Mouse (Mus musculus) CH12.LX (cell line): Measurements from ENCODE around the gene Hist1h3c. TPM values are rescaled to one million over a fixed set of nuclear protein-coding genes. Genes with fewer than 3 reads are reported as not detected.

Source experiments
- DNase-seq: peaks from one replicate; pipeline ENCODE4 v3.0.0-alpha.2; 2013; ENCODE audit errors: extremely low read depth
- H3K27ac ChIP-seq: 2 replicates; pipeline ENCODE4 v1.5.1; 2012; ENCODE audit warnings: low read depth, mild to moderate bottlenecking, control low read depth, moderate library complexity; ENCODE audit not compliant: insufficient read depth
- H3K27me3 ChIP-seq: replicated peaks from 2 replicates; pipeline ENCODE3; 2012; ENCODE audit warnings: inconsistent platforms
- H3K36me3 ChIP-seq, 2 experiments: replicated peaks in 1 of 2; 2 replicates each; pipeline versions ENCODE3 to v1.6.1; 2012; ENCODE audit warnings: inconsistent platforms in 1 of 2, low read length in 1 of 2, mild to moderate bottlenecking in 1 of 2, mixed read lengths in 1 of 2, moderate library complexity in 1 of 2; ENCODE audit not compliant: control insufficient read depth in 1 of 2, insufficient read depth in 1 of 2
- H3K4me1 ChIP-seq, 2 experiments: 2 replicates each; pipeline ENCODE4 v1.6.1; 2012; ENCODE audit warnings: inconsistent platforms in 1 of 2, moderate library complexity in 1 of 2; ENCODE audit not compliant: insufficient read depth in 2 of 2, control insufficient read depth in 1 of 2
- H3K4me2 ChIP-seq: 2 replicates; pipeline ENCODE4 v1.6.1; 2012; ENCODE audit warnings: low read depth, mild to moderate bottlenecking, control low read depth; ENCODE audit not compliant: poor library complexity, insufficient read depth, severe bottlenecking
- H3K4me3 ChIP-seq, 3 experiments: fragments of 150-350 bp in 1 of 3; sonication (generic) in 1 of 3; replicated peaks in 1 of 3; 2 replicates each; pipeline versions ENCODE3 to v1.5.1; 2011 to 2012; ENCODE audit warnings: low read depth in 2 of 3, low read length in 2 of 3, mild to moderate bottlenecking in 2 of 3, moderate library complexity in 2 of 3, control low read depth in 1 of 3, improper control_type of control experiment in 1 of 3, inconsistent platforms in 1 of 3, mixed read lengths in 1 of 3; ENCODE audit not compliant: poor library complexity in 1 of 3
- H3K79me2 ChIP-seq: replicated peaks from 2 replicates; pipeline ENCODE4 v1.6.1; 2012; ENCODE audit warnings: mild to moderate bottlenecking, moderate library complexity; ENCODE audit not compliant: control insufficient read depth, poor library complexity, insufficient read depth, severe bottlenecking; ENCODE audit errors: extremely low read depth
- H3K9ac ChIP-seq: 2 replicates; pipeline ENCODE4 v1.6.1; 2012; ENCODE audit warnings: low read depth, mild to moderate bottlenecking, control low read depth, moderate library complexity; ENCODE audit not compliant: insufficient read depth
- H3K9me3 ChIP-seq: replicated peaks from 2 replicates; pipeline ENCODE3; 2012; ENCODE audit warnings: low read length, inconsistent platforms, mixed read lengths
- CHD2 ChIP-seq: IDR thresholded peaks from 2 replicates; pipeline ENCODE4 v1.6.1; 2011; ENCODE audit warnings: low read length, improper control_type of control experiment
- E2F4 ChIP-seq: IDR thresholded peaks from 2 replicates; pipeline ENCODE4 v1.6.1; 2011; ENCODE audit warnings: low read depth, low read length, improper control_type of control experiment; ENCODE audit not compliant: insufficient replicate concordance
- ELF1 ChIP-seq: IDR thresholded peaks from 2 replicates; pipeline ENCODE4 v1.6.1; 2014; ENCODE audit warnings: low read depth, mild to moderate bottlenecking, inconsistent platforms, low read length, improper control_type of control experiment
- HCFC1 ChIP-seq: IDR thresholded peaks from 2 replicates; pipeline ENCODE4 v1.6.1; 2012; ENCODE audit warnings: low read depth, mild to moderate bottlenecking, inconsistent platforms, low read length, improper control_type of control experiment
- JUN ChIP-seq: IDR thresholded peaks from 2 replicates; pipeline ENCODE4 v1.6.1; 2011; ENCODE audit warnings: low read depth, mild to moderate bottlenecking, low read length, improper control_type of control experiment, moderate library complexity; ENCODE audit not compliant: insufficient read depth
- KAT2A ChIP-seq: IDR thresholded peaks from 2 replicates; pipeline ENCODE4 v1.6.1; 2012; ENCODE audit warnings: low read length, improper control_type of control experiment, inconsistent platforms; ENCODE audit not compliant: insufficient replicate concordance
- MAX ChIP-seq: IDR thresholded peaks from 2 replicates; pipeline ENCODE4 v1.6.1; 2011; ENCODE audit warnings: low read length, improper control_type of control experiment
- MAZ ChIP-seq: IDR thresholded peaks from 2 replicates; pipeline ENCODE4 v1.6.1; 2012; ENCODE audit warnings: low read depth, mild to moderate bottlenecking, inconsistent platforms, low read length, improper control_type of control experiment, moderate library complexity
- MEF2A ChIP-seq: IDR thresholded peaks from 2 replicates; pipeline ENCODE4 v1.6.1; 2014; ENCODE audit warnings: low read depth, mild to moderate bottlenecking, inconsistent platforms, low read length, improper control_type of control experiment, borderline replicate concordance
- NELFE ChIP-seq: IDR thresholded peaks from 2 replicates; pipeline ENCODE4 v1.6.1; 2011; ENCODE audit warnings: low read depth, low read length, improper control_type of control experiment
- POLR2A ChIP-seq: IDR thresholded peaks from 2 replicates; pipeline ENCODE4 v1.6.1; 2011; ENCODE audit warnings: low read depth, mild to moderate bottlenecking, improper control_type of control experiment, low read length
- POLR2AphosphoS2 ChIP-seq: IDR thresholded peaks from 2 replicates; pipeline ENCODE4 v1.6.1; 2011; ENCODE audit warnings: low read depth, low read length, improper control_type of control experiment
- RCOR1 ChIP-seq: conservative IDR thresholded peaks from 2 replicates; pipeline ENCODE4 v1.6.1; 2012; ENCODE audit warnings: low read depth, mild to moderate bottlenecking, inconsistent platforms, low read length, improper control_type of control experiment
- SIN3A ChIP-seq: IDR thresholded peaks from 2 replicates; pipeline ENCODE4 v1.6.1; 2012; ENCODE audit warnings: low read length, improper control_type of control experiment, inconsistent platforms
- TCF12 ChIP-seq: IDR thresholded peaks from 2 replicates; pipeline ENCODE4 v1.6.1; 2014; ENCODE audit warnings: low read depth, mild to moderate bottlenecking, inconsistent platforms, low read length, improper control_type of control experiment
- UBTF ChIP-seq: IDR thresholded peaks from 2 replicates; pipeline ENCODE4 v1.6.1; 2012; ENCODE audit warnings: low read depth, mild to moderate bottlenecking, inconsistent platforms, low read length, improper control_type of control experiment, moderate library complexity
- USF1 ChIP-seq: IDR thresholded peaks from 2 replicates; pipeline ENCODE4 v1.6.1; 2014; ENCODE audit warnings: low read depth, mild to moderate bottlenecking, inconsistent platforms, low read length, improper control_type of control experiment
- ZKSCAN1 ChIP-seq: IDR thresholded peaks from 2 replicates; pipeline ENCODE4 v1.6.1; 2012; ENCODE audit warnings: low read depth, inconsistent platforms, low read length, improper control_type of control experiment, borderline replicate concordance
- ZMIZ1 ChIP-seq: IDR thresholded peaks from 2 replicates; pipeline ENCODE4 v1.6.1; 2012; ENCODE audit warnings: low read depth, mild to moderate bottlenecking, inconsistent platforms, low read length, improper control_type of control experiment
- dilution Hi-C: fragments of 300-500 bp; cut with MboI; formaldehyde crosslinking; loops from 2 replicates; pipeline ENCODE4 v1.14.3; 2020; ENCODE audit warnings: low sequenced_read_pairs; ENCODE audit not compliant: extremely low pct_unique_long_range_greater_than_20kb, extremely low pct_ligation_motif_present
- in situ Hi-C: fragments of 300-500 bp; cut with MboI; formaldehyde crosslinking; loops from 3 replicates; pipeline ENCODE4 v1.14.3; 2019; ENCODE audit warnings: low sequenced_read_pairs, low pct_ligation_motif_present, low pct_unique_long_range_greater_than_20kb, mixed read lengths
- polyA plus RNA-seq: library from polyadenylated mRNA; unstranded; fragments of >175 nt; gene quantifications from 2 replicates; pipeline ENCODE4 v1.2.1, GENCODE M21; 2012; ENCODE audit warnings: low read depth; ENCODE audit not compliant: insufficient read length
- total RNA-seq, 2 experiments: library from RNA; depleted of rRNA; stranded (reverse); fragments of 300-350 nt in 1 of 2; fragments of >200 nt in 1 of 2; gene quantifications; 2 replicates each; pipeline ENCODE4 v1.2.3; 2012 to 2014

Gene Hist1h3c
- total and polyA plus RNA-seq, 3 experiments, result 7.3 to 1,847 (median 73.1) TPM

GRCm38 (mm10) chr13:23710374-23711089 lies 34.9 kb downstream of the Hist1h3c start, which contains the start of gene Hfe:
Gene Hfe (minus strand): TSS chr13:23710854.
- H3K79me2 ChIP-seq, result no peaks in the 10 kb centered on the region
- no peaks in the 10 kb centered on the region for H3K36me3 ChIP-seq
- H3K4me2 ChIP-seq, result peak within 1 kb of the TSS; percentile 41
- no peak within 1 kb of the TSS for H3K27ac ChIP-seq
- H3K9ac ChIP-seq, result peak within 1 kb of the TSS; percentile 56
- H3K9me3 ChIP-seq, result no peaks in the 10 kb centered on the region
- in situ Hi-C loops, result no loop called here
- TF ChIP-seq SIN3A (no peak), POLR2A (no peak), ZMIZ1 (no peak), POLR2AphosphoS2 (no peak), NELFE (no peak), ZKSCAN1 (no peak), TCF12 (no peak)
- TF ChIP-seq, all 38 proteins: peak for 0
- peak; percentile 37 for DNase-seq
- no peaks in the 10 kb centered on the region for H3K27me3 ChIP-seq
- H3K4me3 ChIP-seq, result peak within 1 kb of the TSS; percentile 40 to 54 (median 42)
- peaks cover 15 to 41% of the 10 kb centered on the region in 2 experiments for H3K4me1 ChIP-seq
- dilution Hi-C loops, result no loop called here

GRCm38 (mm10) chr13:23709714-23710373 lies 35.6 kb downstream of the Hist1h3c start:
- DNase-seq, result no peak
- no peaks in the 10 kb centered on the region for H3K27me3 ChIP-seq
- no peaks in the 10 kb centered on the region for H3K36me3 ChIP-seq
- no peak overlapping the region for H3K27ac ChIP-seq
- dilution Hi-C loops, result no loop called here
- in situ Hi-C loops, result no loop called here
- H3K79me2 ChIP-seq, result no peaks in the 10 kb centered on the region
- H3K9me3 ChIP-seq, result no peaks in the 10 kb centered on the region
- peak overlapping the region; percentile 41 for H3K4me2 ChIP-seq
- peak overlapping the region; percentile 40 to 54 (median 42) for H3K4me3 ChIP-seq
- peaks cover 15 to 48% of the 10 kb centered on the region in 2 experiments for H3K4me1 ChIP-seq
- 0 out of 2 replicates have a peak, but pooled peaks have one; percentile 14 for TF ChIP-seq MAZ
- TF ChIP-seq RCOR1, result no peak
- H3K9ac ChIP-seq, result peak overlapping the region; percentile 56

GRCm38 (mm10) chr13:23708654-23709053 lies 36.7 kb downstream of the Hist1h3c start:
- no peak overlapping the region for H3K4me3 ChIP-seq
- dilution Hi-C loops, result no loop called here
- peaks cover 15 to 55% of the 10 kb centered on the region in 2 experiments for H3K4me1 ChIP-seq
- no peak for DNase-seq
- TF ChIP-seq ELF1 (no peak), HCFC1 (no peak), KAT2A (no peak), MAX (no peak), JUN (no peak), USF1 (no peak), CHD2 (no peak), UBTF (no peak), E2F4 (no peak), MEF2A (no peak)
- in situ Hi-C loops, result no loop called here
- H3K9me3 ChIP-seq, result no peaks in the 10 kb centered on the region
- H3K27me3 ChIP-seq, result no peaks in the 10 kb centered on the region
- H3K27ac ChIP-seq, result no peak overlapping the region
- no peaks in the 10 kb centered on the region for H3K79me2 ChIP-seq
- no peak overlapping the region for H3K4me2 ChIP-seq
- no peak overlapping the region for H3K9ac ChIP-seq
- H3K36me3 ChIP-seq, result no peaks in the 10 kb centered on the region
